Mouse (Mus musculus): ENCODE data around the gene B3gat3.

DNA sequence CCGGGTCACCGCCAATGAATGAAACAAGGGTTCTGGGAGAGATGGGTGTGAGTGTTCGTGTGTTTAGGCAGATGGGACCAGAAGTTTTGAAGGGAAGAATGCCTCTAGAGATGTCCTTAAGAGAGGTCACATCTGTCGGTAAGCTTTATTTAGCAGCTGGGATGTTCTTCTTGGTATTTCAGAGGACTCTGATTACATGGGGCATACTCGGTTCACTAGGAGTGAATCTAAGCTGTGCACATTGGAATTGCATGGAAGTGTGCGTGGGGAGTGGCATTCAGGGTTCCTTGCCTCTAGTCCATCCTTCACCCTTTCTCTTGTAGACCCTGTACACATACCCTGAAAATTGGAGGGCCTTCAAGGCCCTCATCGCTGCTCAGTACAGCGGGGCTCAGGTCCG, 47.7 kb downstream of the B3gat3 start:
- TF ChIP-seq CTCF (IDR thresholded peaks at IDR 0.05), result no peak
- TF ChIP-seq POLR2A (IDR thresholded peaks at IDR 0.05; ENCODE audit: insufficient read depth, low read depth, low read length), result no peak
- TF ChIP-seq EP300 (IDR thresholded peaks at IDR 0.05; ENCODE audit: insufficient read depth, low read depth, low read length), result no peak
